Mouse (Mus musculus) lung, embryonic 14.5 days (tissue): ENCODE data around the gene Atp6v1b1. TPM values are rescaled to one million over a fixed set of nuclear protein-coding genes. Genes with fewer than 3 reads are reported as not detected.

Experiments
- ATAC-seq: fragments of 200-750 bp; cut with Nextera tagmentation; 2 replicates; pipeline ENCODE4 v1.8.0; 2017; ENCODE audit warnings: mild to moderate bottlenecking, moderate TSS enrichment, moderate library complexity; ENCODE audit not compliant: insufficient read depth
- DNase-seq: peaks from one replicate; pipeline ENCODE4 v3.0.0-alpha.2; 2015
- H3K27ac ChIP-seq: fragments of 300-500 bp; sonication (generic); 2 replicates; pipeline ENCODE4 v1.5.1; 2014; ENCODE audit warnings: low read depth, mild to moderate bottlenecking, moderate library complexity
- H3K27me3 ChIP-seq: fragments of 300-500 bp; sonication (generic); 2 replicates; pipeline ENCODE4 v1.6.1; 2014; ENCODE audit warnings: low read length, control low read depth; ENCODE audit not compliant: insufficient read depth
- H3K36me3 ChIP-seq: fragments of 300-500 bp; sonication (generic); 2 replicates; pipeline ENCODE4 v1.6.1; 2014; ENCODE audit warnings: control low read depth; ENCODE audit not compliant: insufficient read depth
- H3K4me1 ChIP-seq: fragments of 300-500 bp; sonication (generic); 2 replicates; pipeline ENCODE4 v1.6.1; 2014; ENCODE audit warnings: antibody characterized with exemption, control low read depth; ENCODE audit not compliant: insufficient read depth
- H3K4me2 ChIP-seq: fragments of 300-500 bp; sonication (generic); 2 replicates; pipeline ENCODE4 v1.6.1; 2014; ENCODE audit warnings: mild to moderate bottlenecking
- H3K4me3 ChIP-seq: fragments of 300-500 bp; sonication (generic); 2 replicates; pipeline ENCODE4 v1.5.1; 2014; ENCODE audit warnings: low read depth, low read length
- H3K9ac ChIP-seq: fragments of 300-500 bp; sonication (generic); 2 replicates; pipeline ENCODE4 v1.6.1; 2014
- H3K9me3 ChIP-seq: fragments of 300-500 bp; sonication (generic); 2 replicates; pipeline ENCODE4 v1.6.1; 2016; ENCODE audit warnings: low read depth, low read length, control low read depth
- CTCF ChIP-seq: IDR thresholded peaks from 2 replicates; pipeline ENCODE4 v1.5.1; 2016; ENCODE audit warnings: antibody characterized with exemption, low read depth
- WGBS: fragments of 180-500 bp; shearing (Covaris S2); extraction: QIAGEN DNeasy Blood & Tissue Kit; methylation state at CpG from one replicate; pipeline ENCODE4 v1.1.7; 2014; 5-methylcytosine and 5-hydroxymethylcytosine counted together
- polyA plus RNA-seq: library from polyadenylated mRNA; unstranded; fragments of >200 nt; fragmentation: Nextera tagmentation; extraction: Ambion mirVana; gene quantifications from 2 replicates; pipeline ENCODE4 v1.2.1, GENCODE M21; 2014

The Atp6v1b1 gene
- polyA plus RNA-seq, 1 experiment from 2014 or later = not detected

- TF ChIP-seq CTCF = no peak
- DNase-seq = peak; percentile 96
- Histone ChIP-seq H3K36me3 (peaks cover 6% of the 10 kb centered on the region), H3K4me1 (peaks cover 7% of the 10 kb centered on the region), H3K4me2 (peak within 1 kb of the TSS; percentile 97), H3K9ac (peak within 1 kb of the TSS; percentile 69), H3K27ac (peak within 1 kb of the TSS; percentile 95), H3K27me3 (no peaks in the 10 kb centered on the region), H3K9me3 (no peaks in the 10 kb centered on the region), H3K4me3 (peak within 1 kb of the TSS; percentile 72)
- WGBS = under 1% methylated on average over 43 of the region's 43 CpGs
- peak; percentile 96 for ATAC-seq
Measured at GRCm38 (mm10) chr6:83794760-83795296, 52.0 kb downstream of the Atp6v1b1 start, which contains the start of gene Nagk. Gene Nagk (plus strand): TSS chr6:83794982.

DNA sequence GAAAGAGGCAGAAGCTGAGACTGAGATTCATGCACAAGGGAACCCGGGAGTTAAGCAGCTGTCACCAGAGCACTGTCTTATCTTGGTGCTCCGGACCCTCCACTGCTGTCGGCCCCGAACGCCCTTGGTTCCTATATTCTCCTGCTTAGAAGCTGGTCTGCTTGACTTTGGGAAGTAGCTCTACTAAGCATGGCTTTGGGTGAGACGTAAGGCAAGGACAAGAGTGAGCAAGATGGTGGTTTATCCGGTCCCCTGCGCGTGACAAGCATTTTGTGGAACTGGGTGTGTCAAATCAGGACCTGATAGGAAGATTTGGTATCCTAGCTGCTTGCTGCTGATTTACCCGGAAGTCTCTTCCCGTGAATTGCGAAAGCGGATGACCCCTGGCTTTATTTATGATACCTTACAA lies 52.7 kb downstream of the Atp6v1b1 start:
- no peaks in the 10 kb centered on the region for H3K27me3 ChIP-seq
- no peak for TF ChIP-seq CTCF
- H3K36me3 ChIP-seq = peaks cover 11% of the 10 kb centered on the region
- no peaks in the 10 kb centered on the region for H3K9me3 ChIP-seq
- peak overlapping the region; percentile 69 for H3K9ac ChIP-seq
- H3K4me3 ChIP-seq = peak overlapping the region; percentile 72
- H3K27ac ChIP-seq = peak overlapping the region; percentile 95
- 2% methylated on average over 13 of the region's 13 CpGs for WGBS
- peaks cover 7% of the 10 kb centered on the region for H3K4me1 ChIP-seq
- peak; percentile 28 for ATAC-seq
- H3K4me2 ChIP-seq = peak overlapping the region; percentile 97
- peak; percentile 67 for DNase-seq

GRCm38 (mm10) chr6:83796686-83797085 lies 53.9 kb downstream of the Atp6v1b1 start:
- no peak for TF ChIP-seq CTCF
- Histone ChIP-seq H3K9me3 (no peaks in the 10 kb centered on the region), H3K4me1 (peaks cover 7% of the 10 kb centered on the region), H3K4me3 (no peak overlapping the region), H3K27me3 (no peaks in the 10 kb centered on the region), H3K4me2 (no peak overlapping the region), H3K9ac (no peak overlapping the region), H3K36me3 (peaks cover 22% of the 10 kb centered on the region), H3K27ac (no peak overlapping the region)
- WGBS = 67% methylated on average over 3 of the region's 3 CpGs
- no peak for ATAC-seq
- DNase-seq = peak; percentile 12

GRCm38 (mm10) chr6:83802033-83802432 lies 59.2 kb downstream of the Atp6v1b1 start:
- TF ChIP-seq CTCF = no peak
- WGBS = 90% methylated on average over 5 of the region's 5 CpGs

DNA sequence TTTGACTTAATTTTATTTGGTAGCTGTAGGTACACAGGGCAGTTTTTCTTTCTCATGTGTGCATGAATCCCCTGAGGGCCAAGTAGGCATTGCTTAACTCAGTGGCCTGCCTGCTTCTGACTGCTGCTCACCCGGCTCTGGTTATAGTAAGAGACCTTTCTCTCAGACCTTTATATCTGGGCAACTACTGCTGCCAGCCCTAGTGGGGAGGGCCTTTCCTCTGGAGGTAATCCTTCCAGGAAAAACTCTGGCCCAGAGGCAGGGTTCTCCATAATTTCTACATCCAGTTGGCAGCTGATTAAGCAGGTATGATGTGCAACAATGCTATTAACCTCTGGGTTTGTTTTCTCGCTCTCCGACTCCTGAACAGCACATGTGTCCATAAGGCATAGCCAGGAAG lies 60.1 kb downstream of the Atp6v1b1 start:
- ATAC-seq (no peak), DNase-seq (no peak)
- no peaks in the 10 kb centered on the region for H3K4me1 ChIP-seq
- no peak for TF ChIP-seq CTCF
- no peak overlapping the region for H3K27ac ChIP-seq
- no peaks in the 10 kb centered on the region for H3K27me3 ChIP-seq
- H3K4me2 ChIP-seq = no peak overlapping the region
- H3K36me3 ChIP-seq = peaks cover 58% of the 10 kb centered on the region
- H3K9me3 ChIP-seq = no peaks in the 10 kb centered on the region
- no peak overlapping the region for H3K9ac ChIP-seq
- 90% methylated on average over 3 of the region's 3 CpGs for WGBS
- no peak overlapping the region for H3K4me3 ChIP-seq

More at GRCm38 (mm10) chr6:83802033-83802432, 59.2 kb downstream of the Atp6v1b1 start:
- ATAC-seq (no peak), DNase-seq (no peak)
- Histone ChIP-seq H3K4me2 (no peak overlapping the region), H3K9me3 (no peaks in the 10 kb centered on the region), H3K9ac (no peak overlapping the region), H3K4me3 (no peak overlapping the region), H3K27ac (no peak overlapping the region), H3K36me3 (peaks cover 54% of the 10 kb centered on the region), H3K4me1 (no peaks in the 10 kb centered on the region), H3K27me3 (no peaks in the 10 kb centered on the region)

Other genes with a start within 250 kb of the Atp6v1b1 start
- 69.7 and 71.1 TPM in 2 replicates for gene Dguok, start 236.0 kb upstream of the Atp6v1b1 start, polyA plus RNA-seq
- 204 and 205 TPM in 2 replicates for gene Actg2, start 206.7 kb upstream of the Atp6v1b1 start, polyA plus RNA-seq
- 18.6 and 19.7 TPM in 2 replicates for gene Stambp, start 170.3 kb upstream of the Atp6v1b1 start, polyA plus RNA-seq
- gene Clec4f, start 86.8 kb upstream of the Atp6v1b1 start, polyA plus RNA-seq = not detected in 2 replicates
- not detected in 2 replicates for gene Cd207, start 65.1 kb upstream of the Atp6v1b1 start, polyA plus RNA-seq
- gene Vax2, start 31.7 kb upstream of the Atp6v1b1 start, polyA plus RNA-seq = not detected in 2 replicates
- gene Ankrd53, start 19.7 kb downstream of the Atp6v1b1 start, polyA plus RNA-seq = 0.21 TPM in 1 of 2 replicates, not detected in the other
- 74.7 and 77.4 TPM in 2 replicates for gene Tex261, start 32.8 kb downstream of the Atp6v1b1 start, polyA plus RNA-seq
- gene Nagk, start 52.0 kb downstream of the Atp6v1b1 start, polyA plus RNA-seq = 46.1 and 49.3 TPM in 2 replicates
- gene Paip2b, start 88.8 kb downstream of the Atp6v1b1 start, polyA plus RNA-seq = 19.3 and 19.8 TPM in 2 replicates
- gene Zfp638, start 124.1 kb downstream of the Atp6v1b1 start, polyA plus RNA-seq = 71.6 and 77.8 TPM in 2 replicates